1 mouse cellular context compared by ENCODE assay signal in the genomic region with DNA sequence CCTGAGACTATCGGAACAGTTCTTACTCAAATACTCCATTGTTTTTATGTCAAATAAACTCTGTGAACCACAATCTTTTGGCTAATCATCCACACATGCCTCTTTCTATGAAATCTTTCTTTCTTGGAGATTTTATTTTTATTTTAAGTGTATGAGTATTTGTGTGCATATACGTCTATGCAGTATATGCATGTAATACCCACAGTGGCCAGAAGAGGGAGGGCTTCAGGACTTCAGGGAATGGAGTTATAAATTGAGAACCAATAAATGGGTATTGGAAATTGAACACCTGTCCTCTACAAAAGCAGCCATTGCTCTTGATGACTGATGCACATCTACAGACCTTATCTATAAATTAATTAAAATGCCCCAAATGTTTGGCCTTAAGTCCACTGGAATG.
TF ChIP-seq lines count a peak whose summit lies in the region.

No protein-coding gene starts in this region.

TF ChIP-seq in CH12.LX, 34 proteins besides CTCF, POLR2A, EP300 and RAD21 (continued from another document):
- no peak for TF ChIP-seq ZKSCAN1 (IDR thresholded peaks at IDR 0.05; ENCODE audit: borderline replicate concordance, low read depth, low read length)
- TF ChIP-seq SMC3 (IDR thresholded peaks at IDR 0.05; ENCODE audit: low read depth, low read length): peak; percentile 19; the same call in 1 of the 2 replicates
